Mouse (Mus musculus) regulatory T cell (primary cell): ENCODE data around the gene Fcrlb.

Experiments used
- in situ Hi-C: fragments of 300-600 bp; cut with MboI, MseI; formaldehyde crosslinking; loops from one replicate; pipeline ENCODE4 v1.15.1; 2025; ENCODE audit warnings: high pct_unique_total_duplicates

Gene Fcrlb

GRCm38 (mm10) chr1:170907456-170908191 lies 5.1 kb downstream of the Fcrlb start:
- in situ Hi-C loops = no loop called here

- in situ Hi-C loops = no loop called here
Observed at GRCm38 (mm10) chr1:170907111-170907455, 5.7 kb downstream of the Fcrlb start.

- in situ Hi-C loops = loop anchor here (5.0 kb wide), 1 partner anchor 94 kb away; no protein-coding TSS in a partner anchor
Observed at GRCm38 (mm10) chr1:170903485-170903884, 9.3 kb downstream of the Fcrlb start.

GRCm38 (mm10) chr1:170901536-170902238 lies 11.1 kb downstream of the Fcrlb start:
- in situ Hi-C loops = loop anchor here (5.0 kb wide), 1 partner anchor 96 kb away; no protein-coding TSS in a partner anchor

- in situ Hi-C loops = loop anchor here (5.0 kb wide), 1 partner anchor 96 kb away; no protein-coding TSS in a partner anchor
Observed at GRCm38 (mm10) chr1:170900799-170901467, 11.8 kb downstream of the Fcrlb start.

- in situ Hi-C loops = loop anchor here (10.0 kb wide), 1 partner anchor 506 kb away; no protein-coding TSS in a partner anchor
Observed at GRCm38 (mm10) chr1:170898413-170899075, 14.2 kb downstream of the Fcrlb start.

- in situ Hi-C loops = loop anchor here (10.0 kb wide), 1 partner anchor 508 kb away; no protein-coding TSS in a partner anchor
Observed at GRCm38 (mm10) chr1:170896651-170897281, 16.0 kb downstream of the Fcrlb start.

- in situ Hi-C loops = loop anchor here (10.0 kb wide), 1 partner anchor 510 kb away; no protein-coding TSS in a partner anchor
Observed at GRCm38 (mm10) chr1:170894603-170895602, 17.8 kb downstream of the Fcrlb start.

GRCm38 (mm10) chr1:170892279-170892678 lies 20.5 kb downstream of the Fcrlb start:
- in situ Hi-C loops = loop anchor here (10.0 kb wide), 1 partner anchor 513 kb away; no protein-coding TSS in a partner anchor

GRCm38 (mm10) chr1:170891646-170892045 lies 21.1 kb downstream of the Fcrlb start:
- in situ Hi-C loops = loop anchor here (10.0 kb wide), 1 partner anchor 513 kb away; no protein-coding TSS in a partner anchor

- in situ Hi-C loops = no loop called here
Observed at GRCm38 (mm10) chr1:170889310-170889709, 23.4 kb downstream of the Fcrlb start.

GRCm38 (mm10) chr1:170886044-170886458 lies 26.7 kb downstream of the Fcrlb start:
- in situ Hi-C loops = no loop called here

GRCm38 (mm10) chr1:170884978-170885561 lies 27.7 kb downstream of the Fcrlb start, which contains the start of the genes Gm26620 and Dusp12:
Gm26620 (plus strand) TSS chr1:170885065.
Dusp12 (minus strand) TSS chr1:170885540.
- in situ Hi-C loops = no loop called here

GRCm38 (mm10) chr1:170884390-170884789 lies 28.4 kb downstream of the Fcrlb start:
- in situ Hi-C loops = no loop called here

GRCm38 (mm10) chr1:170882915-170883485 lies 29.7 kb downstream of the Fcrlb start:
- in situ Hi-C loops = no loop called here

- in situ Hi-C loops = no loop called here
Observed at GRCm38 (mm10) chr1:170876906-170877305, 35.8 kb downstream of the Fcrlb start.

- in situ Hi-C loops = no loop called here
Observed at GRCm38 (mm10) chr1:170875676-170876075, 37.1 kb downstream of the Fcrlb start.

GRCm38 (mm10) chr1:170871961-170872360 lies 40.8 kb downstream of the Fcrlb start:
- in situ Hi-C loops = no loop called here

- in situ Hi-C loops = no loop called here
Observed at GRCm38 (mm10) chr1:170871402-170871801, 41.3 kb downstream of the Fcrlb start.
